Comparison of ENCODE assay signal across 5 mouse cellular contexts in genomic region chr17:6616731-6617130, GRCm38 (mm10). TPM values are rescaled to one million over a fixed set of nuclear protein-coding genes. Genes with fewer than 3 reads are reported as not detected.
DNase-seq lines count a peak whose midpoint lies in the region; TF ChIP-seq lines count a peak whose summit lies in the region.
"Not testable (repeated sequence)": the region's sequence is repeated elsewhere in the genome, so short reads cannot be mapped to it uniquely, and the experiment has no call there.
"Had no signal": no experiment of that assay in that cellular context is flagged by ENCODE, and none has a peak within 500 bp of the region (broad histone marks: within the 10 kb centered on the region; RNA-seq: fewer than 3 reads in every experiment).

No protein-coding gene starts in this region.

- DNase-seq in heart, adult 11 months = peak; percentile 90

- H3K27me3 ChIP-seq in small intestine, adult 2 months (ENCODE audit: control insufficient read depth, insufficient read depth, low read length) = not testable (repeated sequence)

- H3K27ac ChIP-seq in small intestine, adult 2 months (ENCODE audit: insufficient read depth, low read depth, low read length) = 0 out of 2 replicates have a peak overlapping the region, but pooled peaks have one; percentile 86

- not testable (repeated sequence) for H3K4me3 ChIP-seq in small intestine, adult 2 months (ENCODE audit: low read depth, low read length)

- not testable (repeated sequence) for TF ChIP-seq CTCF in small intestine, adult 2 months (IDR thresholded peaks at IDR 0.05; ENCODE audit: extremely low read depth, insufficient read length, insufficient replicate concordance, low read depth, low read length)

- TF ChIP-seq POLR2A in small intestine, adult 2 months (IDR thresholded peaks at IDR 0.05; ENCODE audit: low read depth, low read length) = not testable (repeated sequence)

- WGBS in small intestine, adult 2 months = 97% methylated on average over 9 of the region's 9 CpGs

- H3K36me3 ChIP-seq in small intestine, adult 2 months (ENCODE audit: control insufficient read depth, insufficient read depth, low read length) = not testable (repeated sequence)

- not testable (repeated sequence) for H3K4me1 ChIP-seq in small intestine, adult 2 months (ENCODE audit: control insufficient read depth, insufficient read depth, insufficient read length, low read length)

RNA-seq across cellular contexts. Expression of gene Dynlt1c, which starts 15.3 kb away (rescaled TPM):
- 2.5 and 6.7 TPM in 2 replicates for polyA plus RNA-seq in small intestine, adult 2 months (2012; rRNA removed)

RNA-seq across cellular contexts. Expression of gene Dynlt1f, which starts 39.0 kb away (rescaled TPM):
- 30.9 and 50.3 TPM in 2 replicates for polyA plus RNA-seq in small intestine, adult 2 months (2012; rRNA removed)

RNA-seq across cellular contexts. Expression of gene Sytl3, which starts 42.2 kb away (rescaled TPM):
- 2.5 and 6.4 TPM in 2 replicates for polyA plus RNA-seq in small intestine, adult 2 months (2012; rRNA removed)
- polyA plus RNA-seq: adrenal gland, adult 2 months; G1E; Patski had no signal
